Mouse (Mus musculus): ENCODE data around the gene Fbxl17. TPM values are rescaled to one million over a fixed set of nuclear protein-coding genes. Genes with fewer than 3 reads are reported as not detected.

Gene Fbxl17
- polyA plus RNA-seq, 1 experiment = 5.9 TPM

- Histone ChIP-seq H3K36me3 (ENCODE audit: control insufficient read depth, insufficient read depth, low read length) (no peaks in the 10 kb centered on the region), H3K27me3 (ENCODE audit: control insufficient read depth, insufficient read depth, low read length) (no peaks in the 10 kb centered on the region), H3K4me1 (ENCODE audit: control insufficient read depth, insufficient read depth, insufficient read length, low read length) (peaks cover 14% of the 10 kb centered on the region), H3K27ac (ENCODE audit: insufficient read depth, low read depth, low read length) (no peak overlapping the region), H3K4me3 (ENCODE audit: low read depth, low read length) (no peak overlapping the region)
- TF ChIP-seq POLR2A (IDR thresholded peaks at IDR 0.05; ENCODE audit: low read depth, low read length) (no peak), CTCF (IDR thresholded peaks at IDR 0.05; ENCODE audit: extremely low read depth, insufficient read length, insufficient replicate concordance, low read depth, low read length) (no peak)
These were observed 95.9 kb downstream of the Fbxl17 start for GRCm38 (mm10) chr17:63403801-63404415.

GRCm38 (mm10) chr17:63402741-63403681, 96.8 kb downstream of the Fbxl17 start:
- no peak overlapping the region for H3K4me3 ChIP-seq (ENCODE audit: low read depth, low read length)
- H3K27ac ChIP-seq (ENCODE audit: insufficient read depth, low read depth, low read length) = peak overlapping the region; percentile 23
- no peak for TF ChIP-seq POLR2A (IDR thresholded peaks at IDR 0.05; ENCODE audit: low read depth, low read length)
- TF ChIP-seq CTCF (IDR thresholded peaks at IDR 0.05; ENCODE audit: extremely low read depth, insufficient read length, insufficient replicate concordance, low read depth, low read length) = no peak
- 75% methylated on average over 13 of the region's 13 CpGs for WGBS
- peaks cover 14% of the 10 kb centered on the region for H3K4me1 ChIP-seq (ENCODE audit: control insufficient read depth, insufficient read depth, insufficient read length, low read length)
- H3K27me3 ChIP-seq (ENCODE audit: control insufficient read depth, insufficient read depth, low read length) = no peaks in the 10 kb centered on the region
- H3K36me3 ChIP-seq (ENCODE audit: control insufficient read depth, insufficient read depth, low read length) = no peaks in the 10 kb centered on the region

- H3K27ac ChIP-seq (ENCODE audit: insufficient read depth, low read depth, low read length) = no peak overlapping the region
- 78% methylated on average over 3 of the region's 3 CpGs for WGBS
- no peak overlapping the region for H3K4me3 ChIP-seq (ENCODE audit: low read depth, low read length)
- H3K36me3 ChIP-seq (ENCODE audit: control insufficient read depth, insufficient read depth, low read length) = no peaks in the 10 kb centered on the region
- H3K4me1 ChIP-seq (ENCODE audit: control insufficient read depth, insufficient read depth, insufficient read length, low read length) = peaks cover 14% of the 10 kb centered on the region
- no peak for TF ChIP-seq POLR2A (IDR thresholded peaks at IDR 0.05; ENCODE audit: low read depth, low read length)
- no peak for TF ChIP-seq CTCF (IDR thresholded peaks at IDR 0.05; ENCODE audit: extremely low read depth, insufficient read length, insufficient replicate concordance, low read depth, low read length)
- no peaks in the 10 kb centered on the region for H3K27me3 ChIP-seq (ENCODE audit: control insufficient read depth, insufficient read depth, low read length)
These were observed 97.6 kb downstream of the Fbxl17 start for GRCm38 (mm10) chr17:63402170-63402569.

GRCm38 (mm10) chr17:63400640-63401039, 99.2 kb downstream of the Fbxl17 start:
- H3K27me3 ChIP-seq (ENCODE audit: control insufficient read depth, insufficient read depth, low read length) = no peaks in the 10 kb centered on the region
- peaks cover 10% of the 10 kb centered on the region for H3K4me1 ChIP-seq (ENCODE audit: control insufficient read depth, insufficient read depth, insufficient read length, low read length)
- H3K36me3 ChIP-seq (ENCODE audit: control insufficient read depth, insufficient read depth, low read length) = no peaks in the 10 kb centered on the region
- no peak overlapping the region for H3K4me3 ChIP-seq (ENCODE audit: low read depth, low read length)
- no peak for TF ChIP-seq POLR2A (IDR thresholded peaks at IDR 0.05; ENCODE audit: low read depth, low read length)
- TF ChIP-seq CTCF (IDR thresholded peaks at IDR 0.05; ENCODE audit: extremely low read depth, insufficient read length, insufficient replicate concordance, low read depth, low read length) = no peak
- 81% methylated on average over 5 of the region's 5 CpGs for WGBS
- no peak overlapping the region for H3K27ac ChIP-seq (ENCODE audit: insufficient read depth, low read depth, low read length)

- H3K4me3 ChIP-seq (ENCODE audit: low read depth, low read length) = no peak overlapping the region
- WGBS = 93% methylated on average over 8 of the region's 8 CpGs
- no peaks in the 10 kb centered on the region for H3K27me3 ChIP-seq (ENCODE audit: control insufficient read depth, insufficient read depth, low read length)
- no peak overlapping the region for H3K27ac ChIP-seq (ENCODE audit: insufficient read depth, low read depth, low read length)
- H3K36me3 ChIP-seq (ENCODE audit: control insufficient read depth, insufficient read depth, low read length) = no peaks in the 10 kb centered on the region
- H3K4me1 ChIP-seq (ENCODE audit: control insufficient read depth, insufficient read depth, insufficient read length, low read length) = peaks cover 10% of the 10 kb centered on the region
- TF ChIP-seq CTCF (IDR thresholded peaks at IDR 0.05; ENCODE audit: extremely low read depth, insufficient read length, insufficient replicate concordance, low read depth, low read length) = no peak
- TF ChIP-seq POLR2A (IDR thresholded peaks at IDR 0.05; ENCODE audit: low read depth, low read length) = no peak
These were observed 100.0 kb downstream of the Fbxl17 start for GRCm38 (mm10) chr17:63399816-63400215.

GRCm38 (mm10) chr17:63391506-63391905, 108.3 kb downstream of the Fbxl17 start:
- no peak overlapping the region for H3K27ac ChIP-seq (ENCODE audit: insufficient read depth, low read depth, low read length)
- H3K27me3 ChIP-seq (ENCODE audit: control insufficient read depth, insufficient read depth, low read length) = no peaks in the 10 kb centered on the region
- peaks cover 4% of the 10 kb centered on the region; the same call in 1 of the 2 replicates for H3K4me1 ChIP-seq (ENCODE audit: control insufficient read depth, insufficient read depth, insufficient read length, low read length)
- 47% methylated on average over 4 of the region's 4 CpGs for WGBS
- H3K36me3 ChIP-seq (ENCODE audit: control insufficient read depth, insufficient read depth, low read length) = no peaks in the 10 kb centered on the region; the same call in 1 of the 2 replicates
- TF ChIP-seq POLR2A (IDR thresholded peaks at IDR 0.05; ENCODE audit: low read depth, low read length) = no peak
- TF ChIP-seq CTCF (IDR thresholded peaks at IDR 0.05; ENCODE audit: extremely low read depth, insufficient read length, insufficient replicate concordance, low read depth, low read length) = no peak
- no peak overlapping the region for H3K4me3 ChIP-seq (ENCODE audit: low read depth, low read length)

GRCm38 (mm10) chr17:63390951-63391350, 108.9 kb downstream of the Fbxl17 start:
- peaks cover 4% of the 10 kb centered on the region; the same call in 1 of the 2 replicates for H3K4me1 ChIP-seq (ENCODE audit: control insufficient read depth, insufficient read depth, insufficient read length, low read length)
- no peak overlapping the region for H3K27ac ChIP-seq (ENCODE audit: insufficient read depth, low read depth, low read length)
- WGBS = 86% methylated on average over 4 of the region's 4 CpGs
- no peak for TF ChIP-seq CTCF (IDR thresholded peaks at IDR 0.05; ENCODE audit: extremely low read depth, insufficient read length, insufficient replicate concordance, low read depth, low read length)
- no peak for TF ChIP-seq POLR2A (IDR thresholded peaks at IDR 0.05; ENCODE audit: low read depth, low read length)
- H3K36me3 ChIP-seq (ENCODE audit: control insufficient read depth, insufficient read depth, low read length) = no peaks in the 10 kb centered on the region; the same call in 1 of the 2 replicates
- H3K27me3 ChIP-seq (ENCODE audit: control insufficient read depth, insufficient read depth, low read length) = no peaks in the 10 kb centered on the region
- H3K4me3 ChIP-seq (ENCODE audit: low read depth, low read length) = no peak overlapping the region

Measured in small intestine, adult 2 months (tissue).